Mouse (Mus musculus): ENCODE results near the gene Gm26938.

Gm26938 gene

GRCm38 (mm10) chr5:139826357-139827055, at the start of gene Gm26938, which contains the start of gene Psmg3:
Gene Gm26938 (minus strand): TSS chr5:139826407.
Gene Psmg3 (minus strand): TSS chr5:139826885.
- peak; percentile 89 for DNase-seq

DNA sequence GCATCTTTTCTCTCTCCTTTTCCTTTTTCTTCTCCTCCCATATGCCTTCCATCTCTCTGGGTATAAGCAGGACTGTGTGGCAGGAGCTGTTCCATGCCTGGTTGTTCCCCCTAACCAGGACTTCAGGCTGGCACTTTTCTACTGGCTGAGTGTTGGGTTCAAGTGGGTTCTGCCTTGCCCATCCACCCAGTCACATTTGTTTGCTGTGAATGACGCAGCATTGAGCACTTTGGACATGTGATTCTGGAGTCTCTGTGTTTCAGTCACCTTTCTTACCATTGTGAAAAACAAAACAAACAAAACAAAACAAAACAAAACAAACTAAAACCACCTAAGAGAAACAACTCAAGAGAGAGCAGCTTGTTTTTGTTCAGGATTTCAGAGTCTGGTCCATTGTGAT, 45.3 kb upstream of the Gm26938 start:
- DNase-seq: no peak

DNA sequence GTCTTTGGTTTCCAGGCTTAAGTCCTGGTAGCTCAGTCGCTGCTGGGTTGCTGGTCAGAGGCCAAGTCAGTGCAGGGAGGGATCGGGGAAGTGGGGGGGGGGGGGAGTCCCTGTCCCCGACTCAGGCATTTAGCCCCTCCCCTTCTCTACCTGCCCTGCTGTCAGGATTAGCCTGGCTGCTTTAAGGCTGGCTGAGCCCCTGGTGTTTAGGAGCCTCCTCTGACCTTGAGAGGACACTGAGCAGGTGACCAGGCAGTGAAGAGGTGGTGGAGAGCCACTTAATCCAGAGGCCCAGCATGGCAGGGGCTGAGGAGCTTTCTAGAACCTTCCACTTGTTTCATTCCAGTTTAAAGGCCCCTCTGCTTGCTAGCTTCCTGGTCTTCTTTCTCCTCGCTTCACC, 44.7 kb upstream of the Gm26938 start:
- no peak for DNase-seq

DNA sequence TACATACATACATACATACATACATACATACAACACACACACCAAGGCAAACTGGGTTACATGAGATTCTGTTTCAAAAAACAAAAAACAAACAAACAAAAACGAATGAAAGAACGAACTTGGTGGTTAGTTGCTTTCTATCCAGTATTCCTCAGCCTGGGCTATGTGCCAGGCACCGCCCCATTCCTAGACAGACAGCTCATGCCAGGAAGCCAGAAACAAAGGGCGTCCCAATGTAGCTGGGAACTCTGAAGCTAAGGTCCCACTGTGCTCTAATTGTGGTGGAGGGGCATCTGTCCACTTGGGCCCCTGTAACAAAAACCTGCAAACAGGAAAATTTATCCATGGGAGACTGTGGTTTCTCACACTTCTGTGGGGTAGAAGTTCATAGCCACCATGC, 36.6 kb upstream of the Gm26938 start:
- DNase-seq: no peak

DNA sequence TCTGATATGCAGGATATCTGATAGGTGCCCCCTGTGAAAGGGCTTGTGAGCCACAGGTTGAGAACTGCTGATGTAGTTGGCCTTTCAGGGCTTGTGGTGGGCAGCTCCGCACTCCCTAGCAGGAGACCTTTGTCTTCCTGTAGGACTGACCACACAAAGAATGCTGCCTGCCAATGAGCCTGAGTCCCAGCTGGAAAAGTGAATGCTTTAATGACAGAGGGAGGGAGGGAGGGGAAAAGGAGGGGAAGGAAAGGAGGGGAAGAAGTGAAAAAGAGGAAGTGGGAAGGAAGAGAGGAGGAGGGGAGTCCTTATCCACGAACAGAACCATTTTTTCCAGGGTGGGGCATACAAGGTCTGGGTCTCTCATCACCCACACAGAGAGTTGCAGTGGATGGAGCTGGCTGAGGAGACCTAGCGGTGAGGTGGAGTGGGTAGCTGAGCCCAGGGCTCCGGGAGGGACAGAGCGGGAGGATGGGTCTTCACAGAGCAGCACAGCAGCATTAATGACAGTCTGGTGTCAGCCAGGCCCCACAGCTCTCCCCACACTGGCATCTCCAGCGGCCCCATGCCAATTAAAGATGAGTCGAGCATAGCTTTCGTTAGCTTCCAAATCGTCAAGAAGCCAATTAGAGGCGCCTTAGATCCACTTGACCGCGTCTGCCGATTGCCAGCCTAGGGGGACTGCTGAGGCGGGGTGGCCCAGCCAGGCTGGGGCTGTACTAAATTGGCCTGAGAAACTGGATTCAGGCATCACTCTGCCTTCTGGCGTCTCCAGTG, 34.3 kb upstream of the Gm26938 start:
- no peak for DNase-seq

DNA sequence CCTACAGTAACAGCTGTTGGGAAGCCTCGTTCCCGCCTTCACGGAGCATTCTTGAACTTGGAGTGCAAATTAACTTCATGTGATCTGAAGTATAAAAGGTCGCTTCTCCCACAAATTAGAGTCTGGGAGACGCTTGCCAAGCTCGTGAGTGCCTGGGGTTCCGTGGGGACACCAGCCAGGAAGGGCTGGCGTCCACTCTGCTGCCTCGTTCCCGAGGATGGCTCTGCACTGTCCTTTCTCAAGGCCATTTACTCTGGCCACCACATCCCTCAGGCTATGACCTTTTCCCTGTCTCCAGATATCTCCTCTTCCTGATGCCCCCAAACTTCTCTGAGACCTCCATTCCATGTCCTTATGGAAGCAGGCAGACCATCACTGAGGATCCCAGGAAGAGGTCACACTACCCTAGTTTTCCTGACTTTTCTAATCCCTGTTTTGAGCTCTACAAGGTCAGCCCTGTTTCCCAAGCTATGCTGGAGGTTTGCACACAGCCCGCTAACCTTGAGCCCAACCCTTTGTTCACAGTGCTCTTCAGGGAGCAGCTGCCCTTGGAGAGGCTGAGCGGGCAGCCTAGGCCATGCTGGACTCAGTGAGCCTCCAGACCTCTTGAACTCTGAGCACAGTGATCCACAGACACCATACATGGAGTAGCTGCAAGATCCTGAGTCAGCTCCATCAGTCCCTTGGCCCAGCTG, 23.6 kb upstream of the Gm26938 start:
- DNase-seq: no peak

DNA sequence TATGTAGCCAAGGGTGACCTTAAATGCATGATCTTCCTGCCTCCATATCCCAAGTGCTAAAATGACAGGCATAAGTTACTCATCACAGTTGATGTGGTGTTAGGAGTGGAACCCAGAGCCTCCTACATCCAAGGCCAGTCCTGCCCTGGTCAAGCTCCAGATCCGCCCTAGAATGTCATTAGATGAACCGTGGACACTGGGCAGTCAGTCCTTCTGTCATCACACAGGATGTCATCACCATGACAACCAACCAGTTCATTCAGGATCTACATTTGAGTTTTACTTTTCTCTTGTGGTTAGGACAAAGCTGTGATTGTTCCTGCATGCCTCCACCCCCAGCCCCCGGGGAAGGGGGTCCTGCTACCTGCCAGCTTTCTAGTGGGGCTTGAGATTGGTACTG, 12.9 kb upstream of the Gm26938 start:
- no peak for DNase-seq

GRCm38 (mm10) chr5:139838476-139838892, 12.3 kb upstream of the Gm26938 start:
- peak; percentile 85 for DNase-seq

DNA sequence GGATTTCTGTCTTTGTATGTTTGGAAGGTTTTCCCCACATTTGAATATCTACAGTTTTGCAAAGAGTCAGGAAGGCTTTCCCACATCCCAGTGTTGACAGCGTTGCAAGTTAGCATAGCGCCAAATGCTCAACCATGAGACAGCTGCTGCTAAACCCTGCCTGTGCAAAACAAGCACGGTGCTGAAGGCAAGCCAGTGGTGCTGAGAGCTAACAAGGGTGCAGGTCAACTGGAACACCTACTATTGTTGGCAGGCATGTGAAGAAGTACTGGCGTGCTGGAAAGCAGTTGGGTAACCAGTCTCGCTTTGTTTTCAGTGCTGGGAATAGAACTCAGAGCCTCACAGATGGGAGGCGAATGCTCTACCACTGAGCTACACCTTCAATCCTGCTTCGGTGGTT, 9.5 kb upstream of the Gm26938 start:
- no peak for DNase-seq

DNA sequence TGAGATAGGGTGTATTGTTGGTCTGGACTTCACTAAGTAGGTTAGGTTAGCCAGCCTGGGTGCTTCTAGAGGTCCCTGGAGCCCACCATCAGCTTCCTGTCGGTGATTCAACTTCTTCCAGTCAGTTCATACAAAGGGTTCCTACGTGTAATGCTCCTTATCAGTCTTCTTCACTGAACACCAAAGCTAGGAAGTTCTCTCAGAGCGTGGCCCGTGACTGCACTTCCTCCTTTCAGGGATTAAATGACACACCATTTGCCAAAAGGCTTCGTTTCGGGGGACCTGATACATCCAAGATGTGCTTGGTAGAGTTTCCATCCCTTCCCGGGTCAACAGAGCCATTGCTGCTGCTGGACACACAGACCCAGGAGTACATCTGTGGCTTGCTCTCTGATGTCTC, 5.9 kb upstream of the Gm26938 start:
- DNase-seq: no peak

GRCm38 (mm10) chr5:139830734-139831133, 4.5 kb upstream of the Gm26938 start:
- DNase-seq: peak; percentile 62

GRCm38 (mm10) chr5:139829384-139829783, 3.2 kb upstream of the Gm26938 start:
- DNase-seq: no peak

DNA sequence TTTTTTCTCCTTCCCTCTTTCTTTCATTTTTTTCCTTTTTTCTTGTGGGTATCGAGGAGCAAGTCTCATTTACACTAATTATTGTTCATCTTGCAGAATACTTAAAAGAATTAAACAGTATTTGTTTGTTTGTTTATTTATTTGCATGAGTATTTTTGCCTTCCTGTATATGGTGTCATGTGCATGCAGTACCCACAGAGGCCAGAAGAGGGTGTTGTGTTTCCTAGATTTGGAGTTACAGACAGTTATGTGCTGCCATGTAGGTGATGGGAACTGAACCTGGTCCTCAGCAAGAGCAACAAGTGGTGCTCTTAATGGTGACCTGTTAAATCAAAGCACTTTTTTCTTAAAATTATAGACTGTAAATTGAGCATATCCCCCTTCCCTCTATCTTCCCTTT, 1.4 kb upstream of the Gm26938 start:
- DNase-seq: peak; percentile 50

DNA sequence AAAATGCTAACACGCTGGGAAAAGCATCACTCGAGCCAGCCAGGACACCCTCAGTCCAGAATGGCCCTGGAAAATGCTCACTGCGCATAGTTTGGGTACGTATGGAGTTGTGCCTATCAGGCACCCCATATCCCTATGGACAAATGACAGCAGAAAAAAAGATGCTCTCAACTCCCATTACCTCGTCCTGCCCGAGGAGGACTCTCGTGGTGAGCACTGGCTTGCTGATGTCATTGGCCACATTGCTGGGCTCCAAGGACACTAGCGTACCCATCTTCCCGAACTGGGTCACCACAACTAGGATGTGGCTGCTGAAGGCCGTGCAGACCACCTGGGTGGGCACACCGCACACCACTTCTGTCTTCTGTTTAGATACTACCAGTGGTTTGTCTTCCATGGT, 260 bp downstream of the Gm26938 start:
- no peak for DNase-seq

GRCm38 (mm10) chr5:139824531-139824930, 1.7 kb downstream of the Gm26938 start:
- DNase-seq: no peak

DNA sequence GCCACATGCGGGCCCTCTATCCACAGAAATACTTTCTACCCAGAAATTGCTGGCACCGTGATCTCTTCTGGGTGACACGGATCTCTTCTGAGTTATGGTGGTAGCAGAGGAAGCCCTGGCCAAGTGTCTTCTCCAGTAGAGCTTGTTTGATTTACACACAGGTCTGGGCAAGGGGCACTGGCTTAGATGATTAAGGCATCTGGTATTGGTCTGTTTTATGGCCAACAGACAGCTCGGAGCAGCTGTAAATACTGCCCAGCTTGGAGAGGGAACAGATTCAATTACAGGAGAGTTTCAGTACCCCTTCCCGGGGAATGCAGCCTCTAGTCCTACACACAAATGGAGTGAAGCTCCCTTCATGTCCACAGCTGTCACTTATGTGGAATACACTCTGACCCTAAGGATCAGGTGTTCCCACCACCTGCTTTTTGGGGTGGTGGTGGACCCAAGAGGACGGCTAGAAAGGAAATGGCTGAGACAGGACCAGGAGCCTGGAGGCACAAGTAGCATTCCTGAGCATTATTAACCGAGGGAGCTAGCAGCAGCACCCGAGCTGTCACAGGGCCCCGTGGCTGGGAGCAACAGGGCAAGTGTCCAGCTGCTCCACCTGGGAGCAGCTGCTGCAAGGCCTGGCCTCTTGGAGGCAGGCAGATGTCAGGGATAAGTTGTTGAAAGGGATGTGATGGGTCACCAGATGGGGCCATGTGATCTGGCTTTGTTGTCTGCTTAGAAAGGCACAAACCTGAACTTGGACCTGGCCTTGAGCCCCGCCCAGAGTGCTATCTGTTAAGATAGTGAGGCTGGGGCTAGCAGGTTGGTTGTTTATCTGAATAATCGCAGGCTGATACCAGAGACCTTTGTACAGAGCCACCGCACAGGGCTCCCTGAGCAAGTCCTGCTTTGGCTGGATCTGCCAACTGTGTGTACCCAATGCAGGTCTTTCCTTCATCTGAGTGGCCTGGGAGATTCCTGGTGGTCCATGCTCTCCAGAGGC, 4.4 kb downstream of the Gm26938 start:
- DNase-seq: no peak

- no peak for DNase-seq
Observed at GRCm38 (mm10) chr5:139819538-139820181, 6.5 kb downstream of the Gm26938 start, which contains the start of gene Tmem184a. Gene Tmem184a (minus strand): TSS chr5:139819917.

GRCm38 (mm10) chr5:139818801-139819200, 7.4 kb downstream of the Gm26938 start:
- peak; percentile 80 for DNase-seq

DNA sequence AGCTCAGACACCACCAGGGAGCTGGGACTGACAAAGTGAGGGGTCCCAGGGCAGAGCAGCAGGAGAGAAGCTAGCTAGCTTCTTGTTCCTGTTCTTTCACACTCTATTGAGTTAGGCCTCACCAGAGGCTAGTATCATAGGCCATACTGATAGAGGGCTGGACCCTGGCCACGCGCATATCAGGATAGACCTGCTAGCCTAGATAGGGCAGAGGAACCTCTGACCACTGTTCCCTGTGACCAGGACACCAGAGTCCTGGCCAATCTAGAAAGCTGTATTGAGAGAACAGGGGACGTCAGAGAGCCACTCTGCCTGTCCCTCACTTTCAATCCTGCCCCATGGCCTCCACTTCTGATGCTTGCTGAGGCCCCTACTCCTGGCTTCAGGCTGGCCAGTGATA, 8.2 kb downstream of the Gm26938 start:
- DNase-seq: no peak

DNA sequence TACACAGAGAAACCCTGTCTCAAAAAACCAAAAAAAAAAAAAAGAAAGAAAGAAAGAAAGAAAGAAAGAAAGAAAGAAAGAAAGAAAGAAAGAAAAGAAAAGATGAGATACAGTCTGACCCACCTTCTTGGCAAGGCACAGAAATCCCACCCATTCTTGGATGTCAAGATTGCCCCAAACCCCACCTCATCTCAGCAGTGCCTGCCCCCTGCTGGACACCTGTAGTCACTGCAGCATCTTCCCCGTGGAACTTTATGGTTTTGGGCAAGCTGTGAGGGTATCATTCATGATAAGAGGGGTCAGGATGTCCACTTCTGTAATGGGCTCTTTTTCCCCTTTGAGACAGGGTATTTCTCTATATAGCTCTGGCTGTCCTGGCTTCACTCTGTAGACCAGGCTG, 8.9 kb downstream of the Gm26938 start:
- peak; percentile 59 for DNase-seq

GRCm38 (mm10) chr5:139816445-139816844, 9.8 kb downstream of the Gm26938 start:
- DNase-seq: no peak

GRCm38 (mm10) chr5:139815964-139816363, 10.2 kb downstream of the Gm26938 start:
- DNase-seq: no peak

All from thymus, postnatal 4 days (tissue).